9 mouse cellular contexts compared by ENCODE assay signal in genomic region chr12:75836524-75836962, GRCm38 (mm10). TPM values are rescaled to one million over a fixed set of nuclear protein-coding genes. Genes with fewer than 3 reads are reported as not detected.
DNase-seq lines count a peak whose midpoint lies in the region; ATAC-seq and TF ChIP-seq lines count a peak whose summit lies in the region.
"Had no signal": no experiment of that assay in that cellular context is flagged by ENCODE, and none has a peak within 500 bp of the region (broad histone marks: within the 10 kb centered on the region; RNA-seq: fewer than 3 reads in every experiment).

No protein-coding gene starts in this region.

- TF ChIP-seq CTCF in lung, adult 2 months (IDR thresholded peaks at IDR 0.05; ENCODE audit: insufficient read depth, low read length): no peak
- no peak for TF ChIP-seq CTCF in liver, postnatal 0 days (IDR thresholded peaks at IDR 0.05; ENCODE audit: low read depth)

- intact Hi-C loops in heart, postnatal 36 days (cut with DNase I): no loop called here

- peaks cover 27% of the 10 kb centered on the region for H3K4me1 ChIP-seq in lung, adult 2 months (ENCODE audit: control insufficient read depth, insufficient read depth, low read length)
- peaks cover 12% of the 10 kb centered on the region for H3K4me1 ChIP-seq in liver, postnatal 0 days (ENCODE audit: insufficient read depth)
- H3K4me1 ChIP-seq in stomach, embryonic 14.5 days (ENCODE audit: control insufficient read depth, insufficient read depth, low read length): peaks cover 32% of the 10 kb centered on the region

- H3K27me3 ChIP-seq in liver, postnatal 0 days (ENCODE audit: insufficient read depth, low read length): no peaks in the 10 kb centered on the region
- H3K27me3 ChIP-seq in stomach, embryonic 14.5 days (ENCODE audit: control insufficient read depth, insufficient read depth, low read length): no peaks in the 10 kb centered on the region

- ATAC-seq in liver, postnatal 0 days: no peak
- ATAC-seq in stomach, embryonic 14.5 days (ENCODE audit: insufficient number of reproducible peaks, insufficient read depth, low FRiP score, low read depth): no peak

- H3K27ac ChIP-seq in liver, postnatal 0 days (ENCODE audit: low read depth): no peak overlapping the region
- no peak overlapping the region for H3K27ac ChIP-seq in stomach, embryonic 14.5 days (ENCODE audit: low read length)
- H3K27ac ChIP-seq: macrophage had no signal

- TF ChIP-seq POLR2A in lung, adult 2 months (IDR thresholded peaks at IDR 0.05; ENCODE audit: borderline replicate concordance, extremely low read depth, low read depth, low read length): no peak

- TF ChIP-seq EP300 in liver, postnatal 0 days (IDR thresholded peaks at IDR 0.05; ENCODE audit: low read depth): no peak

- no peaks in the 10 kb centered on the region for H3K36me3 ChIP-seq in liver, postnatal 0 days (replicated peaks; ENCODE audit: insufficient read depth, low read length)
- no peaks in the 10 kb centered on the region for H3K36me3 ChIP-seq in stomach, embryonic 14.5 days (ENCODE audit: control insufficient read depth, insufficient read depth, low read length)

- peak overlapping the region; percentile 44 for H3K4me3 ChIP-seq in lung, adult 2 months (replicated peaks; ENCODE audit: extremely low read depth, low read depth, low read length)
- no peak overlapping the region for H3K4me3 ChIP-seq in liver, postnatal 0 days (ENCODE audit: low read depth, low read length)
- H3K4me3 ChIP-seq in stomach, embryonic 14.5 days (ENCODE audit: low read depth, low read length): no peak overlapping the region

- H3K4me2 ChIP-seq in liver, postnatal 0 days (ENCODE audit: low read depth, low read length): peak overlapping the region; percentile 39; the same call in 1 of the 2 replicates
- H3K4me2 ChIP-seq in stomach, embryonic 14.5 days (replicated peaks; ENCODE audit: low read depth, low read length): peak overlapping the region; percentile 16; the same call in 1 of the 2 replicates

- no peak overlapping the region for H3K9ac ChIP-seq in liver, postnatal 0 days (replicated peaks)
- no peak overlapping the region for H3K9ac ChIP-seq in stomach, embryonic 14.5 days (replicated peaks; ENCODE audit: low read depth, low read length)

- WGBS in lung, adult 2 months: 21% methylated on average over 11 of the region's 11 CpGs
- WGBS in liver, postnatal 0 days (ENCODE audit: insufficient replicate concordance): 14% methylated on average over 11 of the region's 11 CpGs
- 16% methylated on average over 11 of the region's 11 CpGs for WGBS in stomach, embryonic 14.5 days

- H3K9me3 ChIP-seq in liver, postnatal 0 days (ENCODE audit: low read length): no peaks in the 10 kb centered on the region
- H3K9me3 ChIP-seq in stomach, embryonic 14.5 days (ENCODE audit: control insufficient read depth, low read depth, low read length): no peaks in the 10 kb centered on the region

- DNase-seq in lung, adult 2 months: no peak
- DNase-seq in lung, postnatal 25 days (ENCODE audit: low spot score): no peak
- peak; percentile 39 to 41 for DNase-seq in heart, postnatal 36 days
- no peak for DNase-seq in liver, postnatal 0 days
- DNase-seq in spleen, postnatal 4 days (ENCODE audit: low spot score in 2 of 2): no peak
- no peak for DNase-seq in gastrocnemius, adult 18-20 months (ENCODE audit: low spot score)
- DNase-seq in frontal cortex, adult 2 months (ENCODE audit: extremely low spot score in 1 of 2, low spot score in 1 of 2): no peak

RNA-seq across cellular contexts. Expression of gene Syne2, which starts 18.6 kb away (rescaled TPM):
- polyA plus RNA-seq in lung, adult 2 months (2012; rRNA removed): 79.1 and 82.0 TPM in 2 replicates
- total RNA-seq in heart, postnatal 36 days (2021): 10 to 100 TPM; 33.4 to 40.0 TPM
- polyA plus RNA-seq in liver, postnatal 0 days (2015; fragmentation: Nextera tagmentation; extraction: Ambion mirVana): 4.9 and 6.3 TPM in 2 replicates
- polyA plus RNA-seq in stomach, embryonic 14.5 days (2014; fragmentation: Nextera tagmentation; extraction: Ambion mirVana): 63.6 and 64.2 TPM in 2 replicates
- 10 to 100 TPM in 1 of 2 experiments, 1 to 10 TPM in 1; 9.1 to 13.9 TPM for total RNA-seq in gastrocnemius, adult 18-20 months (2021)
- 25.8 and 28.0 TPM in 2 replicates for polyA plus RNA-seq in frontal cortex, adult 2 months (2012; rRNA removed)

Comparison
In these comparisons a context has a peak if more than half of its experiments do, and no peak if none do; other contexts are left out.
1. DNase-seq: peak in heart, postnatal 36 days (2 of 2); none in lung, adult 2 months (single experiment), lung, postnatal 25 days (single experiment), liver, postnatal 0 days (single experiment), spleen, postnatal 4 days (0 of 2), gastrocnemius, adult 18-20 months (single experiment) and frontal cortex, adult 2 months (0 of 2).